In genomic region chr13:42828978-42829377, GRCm38 (mm10) we compare ENCODE assay signal across 9 mouse cellular contexts.
DNase-seq lines count a peak whose midpoint lies in the region; ATAC-seq and TF ChIP-seq lines count a peak whose summit lies in the region.
"Had no signal": no experiment of that assay in that cellular context is flagged by ENCODE, and none has a peak within 500 bp of the region (broad histone marks: within the 10 kb centered on the region; RNA-seq: fewer than 3 reads in every experiment).

No protein-coding gene starts in this region.

- no peaks in the 10 kb centered on the region for H3K9me3 ChIP-seq in midbrain, postnatal 0 days (ENCODE audit: low read length)
- H3K9me3 ChIP-seq in midbrain, embryonic 11.5 days (ENCODE audit: control insufficient read depth, low read length) = no peaks in the 10 kb centered on the region
- H3K9me3 ChIP-seq in kidney, embryonic 15.5 days (replicated peaks) = no peaks in the 10 kb centered on the region
- H3K9me3 ChIP-seq in midbrain, embryonic 16.5 days (replicated peaks; ENCODE audit: control insufficient read depth, low read length, poor library complexity, severe bottlenecking) = no peaks in the 10 kb centered on the region
- H3K9me3 ChIP-seq: neural tube, embryonic 12.5 days had no signal

- H3K9ac ChIP-seq in midbrain, postnatal 0 days (replicated peaks; ENCODE audit: low read length, poor library complexity, severe bottlenecking) = no peak overlapping the region
- H3K9ac ChIP-seq in midbrain, embryonic 11.5 days (ENCODE audit: low read length) = no peak overlapping the region
- no peak overlapping the region for H3K9ac ChIP-seq in heart, adult 2 months (ENCODE audit: low read depth, low read length)
- no peak overlapping the region for H3K9ac ChIP-seq in kidney, embryonic 15.5 days
- H3K9ac ChIP-seq in midbrain, embryonic 16.5 days (ENCODE audit: low read depth, low read length) = no peak overlapping the region
- H3K9ac ChIP-seq: neural tube, embryonic 12.5 days had no signal

- intact Hi-C loops in heart, adult 2 months (cut with DNase I) = no loop called here

- 0 out of 2 replicates have a peak, but pooled peaks cover 2% of the 10 kb centered on the region for H3K4me1 ChIP-seq in midbrain, postnatal 0 days (ENCODE audit: insufficient read depth, low read length)
- 0 out of 2 replicates have a peak, but pooled peaks cover 3% of the 10 kb centered on the region for H3K4me1 ChIP-seq in midbrain, embryonic 11.5 days (ENCODE audit: control insufficient read depth, insufficient read depth, low read length)
- no peaks in the 10 kb centered on the region for H3K4me1 ChIP-seq in heart, adult 2 months (ENCODE audit: control insufficient read depth, insufficient read depth, low read length)
- peaks cover 15% of the 10 kb centered on the region for H3K4me1 ChIP-seq in kidney, embryonic 15.5 days
- H3K4me1 ChIP-seq in midbrain, embryonic 16.5 days (ENCODE audit: control insufficient read depth, insufficient read depth, low read length) = no peaks in the 10 kb centered on the region

- H3K36me3 ChIP-seq in midbrain, postnatal 0 days (ENCODE audit: insufficient read depth, low read length) = no peaks in the 10 kb centered on the region
- H3K36me3 ChIP-seq in midbrain, embryonic 11.5 days (ENCODE audit: control insufficient read depth, insufficient read depth, low read length) = no peaks in the 10 kb centered on the region
- no peaks in the 10 kb centered on the region for H3K36me3 ChIP-seq in heart, adult 2 months (ENCODE audit: control insufficient read depth, insufficient read depth, low read length)
- no peaks in the 10 kb centered on the region for H3K36me3 ChIP-seq in kidney, embryonic 15.5 days
- no peaks in the 10 kb centered on the region for H3K36me3 ChIP-seq in midbrain, embryonic 16.5 days (ENCODE audit: control insufficient read depth, insufficient read depth, low read length)
- H3K36me3 ChIP-seq: neural tube, embryonic 12.5 days had no signal

- no peak overlapping the region for H3K27ac ChIP-seq in midbrain, postnatal 0 days (ENCODE audit: low read depth, low read length)
- no peak overlapping the region for H3K27ac ChIP-seq in midbrain, embryonic 11.5 days (ENCODE audit: low read depth, low read length)
- H3K27ac ChIP-seq in heart, adult 2 months = no peak overlapping the region
- H3K27ac ChIP-seq in kidney, embryonic 15.5 days = peak overlapping the region; percentile 54; the same call in 1 of the 2 replicates
- no peak overlapping the region for H3K27ac ChIP-seq in midbrain, embryonic 16.5 days (ENCODE audit: low read length)
- H3K27ac ChIP-seq: neural tube, embryonic 12.5 days had no signal

- TF ChIP-seq EP300 in heart, adult 2 months (IDR thresholded peaks at IDR 0.05; ENCODE audit: insufficient read depth, low read depth, low read length) = no peak

- no peak overlapping the region for H3K4me2 ChIP-seq in midbrain, postnatal 0 days (ENCODE audit: low read depth, low read length, poor library complexity, severe bottlenecking)
- no peak overlapping the region for H3K4me2 ChIP-seq in midbrain, embryonic 11.5 days
- peak overlapping the region; percentile 36 for H3K4me2 ChIP-seq in kidney, embryonic 15.5 days
- no peak overlapping the region for H3K4me2 ChIP-seq in midbrain, embryonic 16.5 days (ENCODE audit: low read length)
- H3K4me2 ChIP-seq: neural tube, embryonic 12.5 days had no signal

- no peak for TF ChIP-seq POLR2A in heart, adult 2 months (IDR thresholded peaks at IDR 0.05; ENCODE audit: insufficient read depth, low read depth, low read length)

- H3K27me3 ChIP-seq in midbrain, postnatal 0 days (ENCODE audit: insufficient read depth, low read length) = no peaks in the 10 kb centered on the region
- H3K27me3 ChIP-seq in midbrain, embryonic 11.5 days (ENCODE audit: control insufficient read depth, insufficient read depth, low read length) = no peaks in the 10 kb centered on the region
- no peaks in the 10 kb centered on the region for H3K27me3 ChIP-seq in heart, adult 2 months (ENCODE audit: control insufficient read depth, insufficient read depth, low read length)
- no peaks in the 10 kb centered on the region for H3K27me3 ChIP-seq in kidney, embryonic 15.5 days
- H3K27me3 ChIP-seq in midbrain, embryonic 16.5 days (ENCODE audit: control insufficient read depth, insufficient read depth, low read depth, low read length) = no peaks in the 10 kb centered on the region
- H3K27me3 ChIP-seq: neural tube, embryonic 12.5 days had no signal

- TF ChIP-seq CTCF in midbrain, postnatal 0 days (IDR thresholded peaks at IDR 0.05) = no peak
- no peak for TF ChIP-seq CTCF in heart, adult 2 months (IDR thresholded peaks at IDR 0.05)

- DNase-seq in midbrain, postnatal 0 days (ENCODE audit: low spot score) = peak; percentile 41
- no peak for DNase-seq in midbrain, embryonic 11.5 days (ENCODE audit: low spot score, missing footprints)
- DNase-seq in heart, adult 2 months = peak; percentile 42 to 67
- peak; percentile 96 for DNase-seq in retina, postnatal 1 day
- no peak for DNase-seq in layer of hippocampus, adult 9-10 months (ENCODE audit: low spot score)
- no peak for DNase-seq in spleen, postnatal 14 days (ENCODE audit: low spot score in 2 of 2)

- H3K4me3 ChIP-seq in midbrain, postnatal 0 days (ENCODE audit: low read depth, low read length) = no peak overlapping the region
- H3K4me3 ChIP-seq in midbrain, embryonic 11.5 days (ENCODE audit: low read depth, low read length) = no peak overlapping the region
- no peak overlapping the region; the same call in 1 of the 2 replicates for H3K4me3 ChIP-seq in heart, adult 2 months
- no peak overlapping the region for H3K4me3 ChIP-seq in kidney, embryonic 15.5 days (replicated peaks)
- no peak overlapping the region for H3K4me3 ChIP-seq in midbrain, embryonic 16.5 days (ENCODE audit: low read depth, low read length)
- H3K4me3 ChIP-seq: neural tube, embryonic 12.5 days had no signal

- 46% methylated on average over 9 of the region's 9 CpGs for WGBS in midbrain, postnatal 0 days
- WGBS in midbrain, embryonic 11.5 days = 54% methylated on average over 9 of the region's 9 CpGs
- WGBS in heart, adult 2 months = 8% methylated on average over 9 of the region's 9 CpGs
- WGBS in kidney, embryonic 15.5 days = 26% methylated on average over 9 of the region's 9 CpGs
- 47% methylated on average over 9 of the region's 9 CpGs for WGBS in midbrain, embryonic 16.5 days

- H3K79me2 ChIP-seq in heart, adult 2 months (replicated peaks; ENCODE audit: control insufficient read depth, insufficient read depth, low read length) = no peaks in the 10 kb centered on the region

- ATAC-seq in midbrain, postnatal 0 days (ENCODE audit: low FRiP score) = no peak
- ATAC-seq in midbrain, embryonic 11.5 days (ENCODE audit: low FRiP score) = no peak
- ATAC-seq in kidney, embryonic 15.5 days (replicated peaks; ENCODE audit: low FRiP score) = peak; percentile 59
- no peak for ATAC-seq in midbrain, embryonic 16.5 days

Comparison
In these comparisons a context has a peak if more than half of its experiments do, and no peak if none do; other contexts are left out.
1. DNase-seq: peak in midbrain, postnatal 0 days (single experiment), heart, adult 2 months (2 of 2) and retina, postnatal 1 day (single experiment); none in midbrain, embryonic 11.5 days (single experiment), layer of hippocampus, adult 9-10 months (single experiment) and spleen, postnatal 14 days (0 of 2).